Mouse (Mus musculus) T-helper 1 cell (primary cell): ENCODE data around the gene Eif2b3.

Experiments
- in situ Hi-C: fragments of 300-600 bp; cut with MboI, MseI; formaldehyde crosslinking; loops from one replicate; pipeline ENCODE4 v1.15.1; 2025; ENCODE audit warnings: high pct_unique_total_duplicates

Eif2b3 gene

GRCm38 (mm10) chr4:117122209-117122608 lies 103.0 kb downstream of the Eif2b3 start:
- in situ Hi-C loops: no loop called here

GRCm38 (mm10) chr4:117123546-117124217 lies 104.5 kb downstream of the Eif2b3 start:
- in situ Hi-C loops: no loop called here

- in situ Hi-C loops: no loop called here
Measured at GRCm38 (mm10) chr4:117124218-117124517, 105.0 kb downstream of the Eif2b3 start.

- in situ Hi-C loops: loop anchor here (25.0 kb wide), 1 partner anchor 1287 kb away; the partner anchor contains the start of genes Mknk1 and Mob3c
Measured at GRCm38 (mm10) chr4:117124518-117125347, 105.5 kb downstream of the Eif2b3 start.

- in situ Hi-C loops: loop anchor here (25.0 kb wide), 1 partner anchor 1288 kb away; the partner anchor contains the start of genes Mknk1 and Mob3c
Measured at GRCm38 (mm10) chr4:117125348-117125909, 106.2 kb downstream of the Eif2b3 start, which contains the start of gene Btbd19. Btbd19 (minus strand) TSS chr4:117125725.

GRCm38 (mm10) chr4:117125910-117126674 lies 106.9 kb downstream of the Eif2b3 start:
- in situ Hi-C loops: loop anchor here (25.0 kb wide), 1 partner anchor 1289 kb away; the partner anchor contains the start of genes Mknk1 and Mob3c

GRCm38 (mm10) chr4:117126675-117127290 lies 107.6 kb downstream of the Eif2b3 start, which contains the start of gene Tctex1d4:
Tctex1d4 (plus strand) TSS chr4:117126794.
- in situ Hi-C loops: loop anchor here (25.0 kb wide), 1 partner anchor 1289 kb away; the partner anchor contains the start of genes Mknk1 and Mob3c

- in situ Hi-C loops: loop anchor here (25.0 kb wide), 1 partner anchor 1291 kb away; the partner anchor contains the start of genes Mknk1 and Mob3c
Measured at GRCm38 (mm10) chr4:117127991-117128686, 108.9 kb downstream of the Eif2b3 start.

- in situ Hi-C loops: loop anchor here (25.0 kb wide), 1 partner anchor 1293 kb away; the partner anchor contains the start of genes Mknk1 and Mob3c
Measured at GRCm38 (mm10) chr4:117130790-117131189, 111.6 kb downstream of the Eif2b3 start.

- in situ Hi-C loops: loop anchor here (25.0 kb wide), 1 partner anchor 1294 kb away; the partner anchor contains the start of genes Mknk1 and Mob3c
Measured at GRCm38 (mm10) chr4:117131198-117131597, 112.0 kb downstream of the Eif2b3 start.

GRCm38 (mm10) chr4:117131890-117132793 lies 112.9 kb downstream of the Eif2b3 start:
- in situ Hi-C loops: loop anchor here (25.0 kb wide), 1 partner anchor 1295 kb away; the partner anchor contains the start of genes Mknk1 and Mob3c

GRCm38 (mm10) chr4:117132794-117133143 lies 113.6 kb downstream of the Eif2b3 start:
- in situ Hi-C loops: loop anchor here (25.0 kb wide), 1 partner anchor 1295 kb away; the partner anchor contains the start of genes Mknk1 and Mob3c

GRCm38 (mm10) chr4:117133366-117133796 lies 114.2 kb downstream of the Eif2b3 start:
- in situ Hi-C loops: loop anchor here (25.0 kb wide), 1 partner anchor 1296 kb away; the partner anchor contains the start of genes Mknk1 and Mob3c

- in situ Hi-C loops: loop anchor here (25.0 kb wide), 1 partner anchor 1297 kb away; the partner anchor contains the start of genes Mknk1 and Mob3c
Measured at GRCm38 (mm10) chr4:117133817-117134600, 114.8 kb downstream of the Eif2b3 start, which contains the start of gene Plk3. Plk3 (minus strand) TSS chr4:117133963.

GRCm38 (mm10) chr4:117134601-117134995 lies 115.4 kb downstream of the Eif2b3 start:
- in situ Hi-C loops: loop anchor here (25.0 kb wide), 1 partner anchor 1297 kb away; the partner anchor contains the start of genes Mknk1 and Mob3c

GRCm38 (mm10) chr4:117136034-117136433 lies 116.8 kb downstream of the Eif2b3 start:
- in situ Hi-C loops: loop anchor here (25.0 kb wide), 1 partner anchor 1299 kb away; the partner anchor contains the start of genes Mknk1 and Mob3c
